Mouse (Mus musculus) embryonic facial prominence, embryonic 11.5 days (tissue): Measurements from ENCODE around the gene Osbpl3. TPM values are rescaled to one million over a fixed set of nuclear protein-coding genes. Genes with fewer than 3 reads are reported as not detected.

Experiments used
- ATAC-seq: fragments of 200-750 bp; cut with Nextera tagmentation; replicated peaks from 2 replicates; pipeline ENCODE4 v1.8.0; 2017; ENCODE audit warnings: low read depth; ENCODE audit not compliant: insufficient number of reproducible peaks, low FRiP score, low TSS enrichment
- DNase-seq: peaks from one replicate; pipeline ENCODE4 v3.0.0-alpha.2; 2015; ENCODE audit warnings: low spot score
- H3K27ac ChIP-seq: fragments of 300-500 bp; sonication (generic); replicated peaks from 2 replicates; pipeline ENCODE4 v1.5.1; 2014; ENCODE audit warnings: mild to moderate bottlenecking, low read depth, low read length, control low read depth
- H3K27me3 ChIP-seq: fragments of 300-500 bp; sonication (generic); 2 replicates; pipeline ENCODE4 v1.6.1; 2014; ENCODE audit warnings: mild to moderate bottlenecking, low read length, moderate library complexity, mixed read lengths; ENCODE audit not compliant: control insufficient read depth, insufficient read depth
- H3K36me3 ChIP-seq: fragments of 300-500 bp; sonication (generic); replicated peaks from 2 replicates; pipeline ENCODE4 v1.6.1; 2014; ENCODE audit warnings: low read depth, mild to moderate bottlenecking, low read length, moderate library complexity, mixed read lengths; ENCODE audit not compliant: control insufficient read depth, insufficient read depth
- H3K4me1 ChIP-seq: fragments of 300-500 bp; sonication (generic); 2 replicates; pipeline ENCODE4 v1.6.1; 2014; ENCODE audit warnings: low read length, mixed read lengths; ENCODE audit not compliant: control insufficient read depth, insufficient read depth
- H3K4me2 ChIP-seq: fragments of 300-500 bp; sonication (generic); 2 replicates; pipeline ENCODE4 v1.6.1; 2014; ENCODE audit warnings: low read depth, mild to moderate bottlenecking, control low read depth, low read length, moderate library complexity
- H3K4me3 ChIP-seq: fragments of 300-500 bp; sonication (generic); 2 replicates; pipeline ENCODE4 v1.5.1; 2014; ENCODE audit warnings: low read depth, low read length, control low read depth
- H3K9ac ChIP-seq: fragments of 300-500 bp; sonication (generic); replicated peaks from 2 replicates; pipeline ENCODE4 v1.6.1; 2014; ENCODE audit warnings: mild to moderate bottlenecking, control low read depth, low read length
- H3K9me3 ChIP-seq: fragments of 300-500 bp; sonication (generic); replicated peaks from 2 replicates; pipeline ENCODE4 v1.6.1; 2016; ENCODE audit warnings: mild to moderate bottlenecking, low read length, inconsistent platforms, mixed read lengths; ENCODE audit not compliant: control insufficient read depth
- WGBS: fragments of 180-500 bp; shearing (Covaris S2); extraction: QIAGEN DNeasy Blood & Tissue Kit; methylation state at CpG from one replicate; pipeline ENCODE4 v1.1.7; 2014; 5-methylcytosine and 5-hydroxymethylcytosine counted together
- polyA plus RNA-seq: library from polyadenylated mRNA; unstranded; fragments of >200 nt; fragmentation: Nextera tagmentation; extraction: Ambion mirVana; gene quantifications from 2 replicates; pipeline ENCODE4 v1.2.1, GENCODE M21; 2014

Osbpl3 gene
- polyA plus RNA-seq, 1 experiment from 2014 or later: 9.0 TPM

GRCm38 (mm10) chr6:50312647-50313046, 143.4 kb downstream of the Osbpl3 start:
- 39% methylated on average over 4 of the region's 4 CpGs for WGBS
- H3K9ac ChIP-seq: no peak overlapping the region
- H3K4me2 ChIP-seq: no peak overlapping the region
- H3K9me3 ChIP-seq: no peaks in the 10 kb centered on the region
- no peaks in the 10 kb centered on the region for H3K27me3 ChIP-seq
- no peaks in the 10 kb centered on the region for H3K36me3 ChIP-seq
- no peaks in the 10 kb centered on the region for H3K4me1 ChIP-seq
- peak; percentile 72 for ATAC-seq
- H3K27ac ChIP-seq: no peak overlapping the region
- no peak overlapping the region for H3K4me3 ChIP-seq
- peak; percentile 83 for DNase-seq

DNA sequence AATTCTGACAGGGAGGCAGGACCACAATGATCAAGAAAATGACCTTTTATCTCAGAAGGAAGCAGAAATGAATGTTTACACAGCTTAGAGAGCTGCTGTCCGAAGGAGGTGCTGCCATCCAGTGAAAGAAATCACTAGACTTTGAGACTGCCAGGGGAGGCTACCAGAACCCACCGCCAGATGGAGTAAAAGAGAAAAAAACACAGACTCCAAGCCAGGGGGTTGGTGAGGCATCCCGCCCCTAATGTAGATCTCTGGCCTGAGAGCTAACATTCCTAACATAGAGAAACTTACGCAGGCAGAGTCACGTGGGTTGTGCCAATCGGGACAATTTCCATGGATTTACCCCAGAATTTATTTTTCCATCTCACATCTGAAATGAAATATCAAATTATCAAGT, 147.0 kb downstream of the Osbpl3 start:
- no peaks in the 10 kb centered on the region for H3K36me3 ChIP-seq
- ATAC-seq (0 out of 2 replicates have a peak, but pooled peaks have one; percentile 44), DNase-seq (peak; percentile 67)
- no peak overlapping the region for H3K4me2 ChIP-seq
- no peak overlapping the region for H3K27ac ChIP-seq
- no peaks in the 10 kb centered on the region for H3K4me1 ChIP-seq
- WGBS: 36% methylated on average over 6 of the region's 6 CpGs
- H3K9ac ChIP-seq: no peak overlapping the region
- no peaks in the 10 kb centered on the region for H3K9me3 ChIP-seq
- no peaks in the 10 kb centered on the region for H3K27me3 ChIP-seq
- no peak overlapping the region for H3K4me3 ChIP-seq

GRCm38 (mm10) chr6:50306625-50307024, 149.4 kb downstream of the Osbpl3 start:
- ATAC-seq: no peak
- 86% methylated on average over 4 of the region's 4 CpGs for WGBS

GRCm38 (mm10) chr6:50304949-50305491, 151.0 kb downstream of the Osbpl3 start:
- H3K27me3 ChIP-seq: no peaks in the 10 kb centered on the region
- WGBS: 63% methylated on average over 4 of the region's 4 CpGs

More at GRCm38 (mm10) chr6:50306625-50307024, 149.4 kb downstream of the Osbpl3 start:
- Histone ChIP-seq H3K9ac (no peak overlapping the region), H3K27me3 (no peaks in the 10 kb centered on the region), H3K36me3 (no peaks in the 10 kb centered on the region), H3K4me1 (no peaks in the 10 kb centered on the region), H3K27ac (no peak overlapping the region), H3K4me2 (no peak overlapping the region), H3K9me3 (no peaks in the 10 kb centered on the region), H3K4me3 (no peak overlapping the region)
- no peak for DNase-seq

GRCm38 (mm10) chr6:50301121-50301520, 154.9 kb downstream of the Osbpl3 start:
- H3K4me2 ChIP-seq: no peak overlapping the region
- H3K27ac ChIP-seq: no peak overlapping the region
- 83% methylated on average over 7 of the region's 7 CpGs for WGBS
- H3K36me3 ChIP-seq: no peaks in the 10 kb centered on the region
- no peaks in the 10 kb centered on the region for H3K4me1 ChIP-seq
- no peaks in the 10 kb centered on the region for H3K27me3 ChIP-seq
- no peak overlapping the region for H3K4me3 ChIP-seq
- DNase-seq (no peak), ATAC-seq (no peak)
- H3K9ac ChIP-seq: no peak overlapping the region
- no peaks in the 10 kb centered on the region for H3K9me3 ChIP-seq

More at GRCm38 (mm10) chr6:50304949-50305491, 151.0 kb downstream of the Osbpl3 start:
- no peak overlapping the region for H3K4me3 ChIP-seq
- H3K4me1 ChIP-seq: no peaks in the 10 kb centered on the region
- H3K36me3 ChIP-seq: no peaks in the 10 kb centered on the region
- H3K9ac ChIP-seq: no peak overlapping the region
- no peaks in the 10 kb centered on the region for H3K9me3 ChIP-seq
- H3K4me2 ChIP-seq: no peak overlapping the region
- no peak overlapping the region for H3K27ac ChIP-seq
- peak; percentile 81 for DNase-seq
- no peak for ATAC-seq

GRCm38 (mm10) chr6:50300622-50301021, 155.4 kb downstream of the Osbpl3 start:
- H3K36me3 ChIP-seq: no peaks in the 10 kb centered on the region
- WGBS: 78% methylated on average over 6 of the region's 6 CpGs
- ATAC-seq: no peak

GRCm38 (mm10) chr6:50299071-50299470, 156.9 kb downstream of the Osbpl3 start:
- WGBS: 81% methylated on average over 7 of the region's 7 CpGs
- no peaks in the 10 kb centered on the region for H3K9me3 ChIP-seq
- H3K27ac ChIP-seq: no peak overlapping the region
- no peak for ATAC-seq
- no peak overlapping the region for H3K4me3 ChIP-seq
- no peak overlapping the region for H3K9ac ChIP-seq
- no peak overlapping the region for H3K4me2 ChIP-seq
- no peak for DNase-seq
- H3K4me1 ChIP-seq: no peaks in the 10 kb centered on the region
- no peaks in the 10 kb centered on the region for H3K27me3 ChIP-seq
- no peaks in the 10 kb centered on the region for H3K36me3 ChIP-seq

More at GRCm38 (mm10) chr6:50300622-50301021, 155.4 kb downstream of the Osbpl3 start:
- Histone ChIP-seq H3K4me2 (no peak overlapping the region), H3K9ac (no peak overlapping the region), H3K4me1 (no peaks in the 10 kb centered on the region), H3K4me3 (no peak overlapping the region), H3K27ac (no peak overlapping the region), H3K9me3 (no peaks in the 10 kb centered on the region), H3K27me3 (no peaks in the 10 kb centered on the region)
- no peak for DNase-seq

DNA sequence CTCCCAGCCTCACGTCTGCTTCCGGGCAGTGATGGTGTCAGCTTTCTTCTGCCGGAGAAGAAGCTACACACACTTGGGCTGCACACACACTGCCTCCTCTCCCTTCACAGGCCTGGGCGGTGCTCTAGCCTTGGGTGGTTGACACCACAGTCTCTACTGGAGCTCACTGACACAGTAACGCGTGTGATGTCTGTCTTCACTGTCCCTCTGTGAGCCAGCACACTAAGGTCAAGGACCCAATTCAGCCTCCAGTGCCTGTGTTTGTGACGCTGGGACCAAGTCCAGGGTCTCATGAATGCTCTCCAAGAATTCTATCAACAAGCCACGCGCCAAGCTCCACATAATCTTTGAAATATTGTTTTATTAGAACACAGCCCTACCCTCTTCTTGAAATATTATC, 158.3 kb downstream of the Osbpl3 start:
- ATAC-seq: no peak
- no peaks in the 10 kb centered on the region for H3K9me3 ChIP-seq
- H3K9ac ChIP-seq: no peak overlapping the region
- no peak overlapping the region for H3K27ac ChIP-seq
- no peak overlapping the region for H3K4me3 ChIP-seq
- no peak for DNase-seq
- no peak overlapping the region for H3K4me2 ChIP-seq
- no peaks in the 10 kb centered on the region for H3K36me3 ChIP-seq
- H3K27me3 ChIP-seq: no peaks in the 10 kb centered on the region
- WGBS: 79% methylated on average over 9 of the region's 9 CpGs
- H3K4me1 ChIP-seq: no peaks in the 10 kb centered on the region
